Mouse (Mus musculus): ENCODE measurements around the gene Gm17535. TPM values are rescaled to one million over a fixed set of nuclear protein-coding genes. Genes with fewer than 3 reads are reported as not detected.
"Not testable (repeated sequence)": the region's sequence is repeated elsewhere in the genome, so short reads cannot be mapped to it uniquely, and the experiment has no call there.

The Gm17535 gene
- not detected in 2 replicates for polyA plus RNA-seq (2014; fragmentation: Nextera tagmentation; extraction: Ambion mirVana)

GRCm38 (mm10) chr9:3034299-3034698, at the start of gene Gm17535:
Gene Gm17535 (plus strand): TSS chr9:3034599.
- ATAC-seq (ENCODE audit: insufficient number of reproducible peaks, insufficient read depth, low FRiP score, low read depth); H3K4me3 ChIP-seq (ENCODE audit: low read depth, low read length); H3K9ac ChIP-seq (replicated peaks; ENCODE audit: low read depth, low read length); H3K9me3 ChIP-seq (ENCODE audit: control insufficient read depth, low read depth, low read length); H3K4me1 ChIP-seq (ENCODE audit: control insufficient read depth, insufficient read depth, low read length); H3K4me2 ChIP-seq (replicated peaks; ENCODE audit: low read depth, low read length); H3K27ac ChIP-seq (ENCODE audit: low read length); H3K27me3 ChIP-seq (ENCODE audit: control insufficient read depth, insufficient read depth, low read length); H3K36me3 ChIP-seq (ENCODE audit: control insufficient read depth, insufficient read depth, low read length): not testable (repeated sequence)
- no CpG with 5 or more reads among the region's 8 CpGs for WGBS

DNA sequence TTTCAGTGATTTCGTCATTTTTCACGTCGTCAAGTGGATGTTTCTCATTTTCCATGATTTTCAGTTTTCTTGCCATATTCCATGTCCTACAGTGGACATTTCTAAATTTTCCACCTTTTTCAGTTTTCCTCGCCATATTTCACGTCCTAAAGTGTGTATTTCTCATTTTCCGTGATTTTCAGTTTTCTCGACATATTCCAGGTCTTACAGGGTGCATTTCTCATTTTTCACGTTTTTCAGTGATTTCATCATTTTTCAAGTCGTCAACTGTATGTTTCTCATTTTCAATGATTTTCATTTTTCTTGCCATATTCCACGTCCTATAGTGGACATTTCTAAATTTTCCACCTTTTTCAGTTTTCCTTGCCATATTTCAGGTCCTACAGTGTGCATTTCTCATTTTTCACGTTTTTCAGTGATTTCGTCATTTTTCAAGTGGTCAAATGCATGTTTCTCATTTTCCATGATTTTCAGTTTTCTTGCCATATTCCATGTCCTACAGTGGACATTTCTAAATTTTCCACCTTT, 33.9 kb upstream of the Gm17535 start, which contains the start of gene Gm10722:
Gene Gm10722 (plus strand): TSS at position 478 of the 528 bp plus-strand sequence.
- H3K9me3 ChIP-seq (ENCODE audit: control insufficient read depth, low read depth, low read length); H3K9ac ChIP-seq (replicated peaks; ENCODE audit: low read depth, low read length); H3K27ac ChIP-seq (ENCODE audit: low read length); H3K4me3 ChIP-seq (ENCODE audit: low read depth, low read length); H3K27me3 ChIP-seq (ENCODE audit: control insufficient read depth, insufficient read depth, low read length); H3K36me3 ChIP-seq (ENCODE audit: control insufficient read depth, insufficient read depth, low read length); H3K4me2 ChIP-seq (replicated peaks; ENCODE audit: low read depth, low read length); H3K4me1 ChIP-seq (ENCODE audit: control insufficient read depth, insufficient read depth, low read length); ATAC-seq (ENCODE audit: insufficient number of reproducible peaks, insufficient read depth, low FRiP score, low read depth): not testable (repeated sequence)
- WGBS = 66% methylated on average over 12 of the region's 12 CpGs

DNA sequence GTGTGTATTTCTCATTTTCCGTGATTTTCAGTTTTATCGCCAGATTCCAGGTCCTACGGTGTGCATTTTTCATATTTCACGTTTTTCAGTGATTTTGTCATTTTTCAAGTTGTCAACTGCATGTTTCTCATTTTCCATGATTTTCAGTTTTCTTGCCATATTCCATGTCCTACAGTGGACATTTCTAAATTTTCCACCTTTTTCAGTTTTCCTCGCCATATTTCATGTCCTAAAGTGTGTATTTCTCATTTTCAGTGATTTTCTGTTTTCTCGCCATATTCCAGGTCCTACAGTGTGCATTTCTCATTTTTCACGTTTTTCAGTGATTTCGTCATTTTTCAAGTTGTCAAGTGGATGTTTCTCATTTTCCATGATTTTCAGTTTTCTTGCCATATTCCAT, 33.4 kb upstream of the Gm17535 start:
- not testable (repeated sequence) for H3K36me3 ChIP-seq (ENCODE audit: control insufficient read depth, insufficient read depth, low read length); H3K27me3 ChIP-seq (ENCODE audit: control insufficient read depth, insufficient read depth, low read length); H3K9me3 ChIP-seq (ENCODE audit: control insufficient read depth, low read depth, low read length); H3K4me1 ChIP-seq (ENCODE audit: control insufficient read depth, insufficient read depth, low read length); H3K4me3 ChIP-seq (ENCODE audit: low read depth, low read length); H3K9ac ChIP-seq (replicated peaks; ENCODE audit: low read depth, low read length); ATAC-seq (ENCODE audit: insufficient number of reproducible peaks, insufficient read depth, low FRiP score, low read depth); H3K27ac ChIP-seq (ENCODE audit: low read length); H3K4me2 ChIP-seq (replicated peaks; ENCODE audit: low read depth, low read length)
- 64% methylated on average over 8 of the region's 8 CpGs for WGBS

- not testable (repeated sequence) for H3K27ac ChIP-seq (ENCODE audit: low read length); H3K9ac ChIP-seq (replicated peaks; ENCODE audit: low read depth, low read length); H3K9me3 ChIP-seq (ENCODE audit: control insufficient read depth, low read depth, low read length); H3K4me3 ChIP-seq (ENCODE audit: low read depth, low read length); H3K4me1 ChIP-seq (ENCODE audit: control insufficient read depth, insufficient read depth, low read length); H3K36me3 ChIP-seq (ENCODE audit: control insufficient read depth, insufficient read depth, low read length); H3K27me3 ChIP-seq (ENCODE audit: control insufficient read depth, insufficient read depth, low read length); H3K4me2 ChIP-seq (replicated peaks; ENCODE audit: low read depth, low read length)
- WGBS = 57% methylated on average over 8 of the region's 11 CpGs
- peak; percentile 81 for ATAC-seq (ENCODE audit: insufficient number of reproducible peaks, insufficient read depth, low FRiP score, low read depth)
Observed at GRCm38 (mm10) chr9:3001948-3002659, 32.3 kb upstream of the Gm17535 start.

GRCm38 (mm10) chr9:3002794-3003396, 31.5 kb upstream of the Gm17535 start, which contains the start of gene Gm11168:
Gene Gm11168 (plus strand): TSS chr9:3003346.
- H3K27me3 ChIP-seq (ENCODE audit: control insufficient read depth, insufficient read depth, low read length); H3K36me3 ChIP-seq (ENCODE audit: control insufficient read depth, insufficient read depth, low read length); H3K4me3 ChIP-seq (ENCODE audit: low read depth, low read length); H3K9me3 ChIP-seq (ENCODE audit: control insufficient read depth, low read depth, low read length); H3K27ac ChIP-seq (ENCODE audit: low read length); ATAC-seq (ENCODE audit: insufficient number of reproducible peaks, insufficient read depth, low FRiP score, low read depth); H3K9ac ChIP-seq (replicated peaks; ENCODE audit: low read depth, low read length); H3K4me1 ChIP-seq (ENCODE audit: control insufficient read depth, insufficient read depth, low read length); H3K4me2 ChIP-seq (replicated peaks; ENCODE audit: low read depth, low read length): not testable (repeated sequence)
- WGBS = 75% methylated on average over 6 of the region's 14 CpGs

DNA sequence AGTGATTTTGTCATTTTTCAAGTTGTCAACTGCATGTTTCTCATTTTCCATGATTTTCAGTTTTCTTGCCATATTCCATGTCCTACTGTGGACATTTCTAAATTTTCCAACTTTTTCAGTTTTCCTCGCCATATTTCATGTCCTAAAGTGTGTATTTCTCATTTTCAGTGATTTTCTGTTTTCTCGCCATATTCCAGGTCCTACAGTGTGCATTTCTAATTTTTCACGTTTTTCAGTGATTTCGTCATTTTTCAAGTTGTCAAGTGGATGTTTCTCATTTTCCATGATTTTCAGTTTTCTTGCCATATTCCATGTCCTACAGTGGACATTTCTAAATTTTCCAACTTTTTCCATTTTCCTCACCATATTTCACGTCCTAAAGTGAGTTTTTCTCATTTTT, 28.2 kb upstream of the Gm17535 start:
- not testable (repeated sequence) for H3K27me3 ChIP-seq (ENCODE audit: control insufficient read depth, insufficient read depth, low read length); H3K9me3 ChIP-seq (ENCODE audit: control insufficient read depth, low read depth, low read length); H3K27ac ChIP-seq (ENCODE audit: low read length); H3K4me2 ChIP-seq (replicated peaks; ENCODE audit: low read depth, low read length); H3K4me3 ChIP-seq (ENCODE audit: low read depth, low read length); H3K9ac ChIP-seq (replicated peaks; ENCODE audit: low read depth, low read length); ATAC-seq (ENCODE audit: insufficient number of reproducible peaks, insufficient read depth, low FRiP score, low read depth); H3K36me3 ChIP-seq (ENCODE audit: control insufficient read depth, insufficient read depth, low read length); H3K4me1 ChIP-seq (ENCODE audit: control insufficient read depth, insufficient read depth, low read length)
- WGBS = 80% methylated on average over 1 of the region's 5 CpGs

DNA sequence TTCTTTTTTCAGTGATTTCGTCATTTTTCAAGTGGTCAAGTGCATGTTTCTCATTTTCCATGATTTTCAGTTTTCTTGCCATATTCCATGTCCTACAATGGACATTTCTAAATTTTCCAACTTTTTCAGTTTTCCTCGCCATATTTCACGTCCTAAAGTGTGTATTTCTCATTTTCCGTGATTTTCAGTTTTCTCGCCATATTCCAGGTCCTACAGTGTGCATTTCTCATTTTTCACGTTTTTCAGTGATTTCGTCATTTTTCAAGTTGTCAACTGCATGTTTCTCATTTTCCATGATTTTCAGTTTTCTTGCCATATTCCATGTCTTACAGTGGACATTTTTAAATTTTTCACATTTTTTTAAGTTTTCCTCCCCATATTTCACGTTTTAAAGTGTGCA, 27.8 kb upstream of the Gm17535 start:
- H3K4me1 ChIP-seq (ENCODE audit: control insufficient read depth, insufficient read depth, low read length); H3K27ac ChIP-seq (ENCODE audit: low read length); H3K9ac ChIP-seq (replicated peaks; ENCODE audit: low read depth, low read length); H3K9me3 ChIP-seq (ENCODE audit: control insufficient read depth, low read depth, low read length); H3K4me2 ChIP-seq (replicated peaks; ENCODE audit: low read depth, low read length); H3K4me3 ChIP-seq (ENCODE audit: low read depth, low read length); H3K36me3 ChIP-seq (ENCODE audit: control insufficient read depth, insufficient read depth, low read length); H3K27me3 ChIP-seq (ENCODE audit: control insufficient read depth, insufficient read depth, low read length): not testable (repeated sequence)
- peak; percentile 65 for ATAC-seq (ENCODE audit: insufficient number of reproducible peaks, insufficient read depth, low FRiP score, low read depth)
- 79% methylated on average over 7 of the region's 8 CpGs for WGBS

- not testable (repeated sequence) for ATAC-seq (ENCODE audit: insufficient number of reproducible peaks, insufficient read depth, low FRiP score, low read depth); H3K9ac ChIP-seq (replicated peaks; ENCODE audit: low read depth, low read length)
- WGBS = 79% methylated on average over 7 of the region's 9 CpGs
Observed at GRCm38 (mm10) chr9:3007272-3007671, 27.1 kb upstream of the Gm17535 start.

More at GRCm38 (mm10) chr9:3007272-3007671, 27.1 kb upstream of the Gm17535 start:
- not testable (repeated sequence) for H3K4me2 ChIP-seq (replicated peaks; ENCODE audit: low read depth, low read length); H3K4me1 ChIP-seq (ENCODE audit: control insufficient read depth, insufficient read depth, low read length); H3K36me3 ChIP-seq (ENCODE audit: control insufficient read depth, insufficient read depth, low read length); H3K27me3 ChIP-seq (ENCODE audit: control insufficient read depth, insufficient read depth, low read length); H3K27ac ChIP-seq (ENCODE audit: low read length); H3K4me3 ChIP-seq (ENCODE audit: low read depth, low read length); H3K9me3 ChIP-seq (ENCODE audit: control insufficient read depth, low read depth, low read length)
